Comparison of ENCODE assay signal across 25 mouse cellular contexts in the genomic region with DNA sequence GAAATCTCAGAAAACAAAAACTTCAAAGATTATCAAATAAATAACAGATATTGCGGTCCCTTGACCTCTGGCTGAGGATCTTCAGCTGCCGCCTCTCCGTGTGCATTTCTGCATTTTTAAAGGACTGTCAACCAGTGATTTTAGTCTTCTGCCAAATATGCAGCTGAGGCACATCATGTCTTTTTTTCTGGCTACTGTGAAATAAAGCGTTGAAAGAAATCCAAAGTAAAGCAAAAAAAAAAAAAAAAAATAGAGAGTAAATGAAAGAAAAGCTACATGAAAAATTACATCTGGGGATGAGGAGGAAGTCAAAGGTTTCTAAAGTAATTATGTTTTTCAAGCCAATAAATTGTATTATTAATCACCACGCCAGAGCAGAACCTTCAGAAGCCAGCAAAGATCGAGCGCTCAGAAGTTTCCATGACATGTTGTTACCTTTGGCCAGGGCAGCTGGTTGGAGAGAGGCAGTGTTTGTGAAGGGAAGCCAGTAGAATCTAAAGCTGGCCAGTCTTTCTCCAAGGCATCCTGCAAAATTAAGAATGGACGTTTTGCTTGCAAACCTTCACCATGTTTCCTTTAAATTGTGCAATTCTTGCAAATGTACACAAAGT.
DNase-seq lines count a peak whose midpoint lies in the region; ATAC-seq lines count a peak whose summit lies in the region.
"Had no signal": no experiment of that assay in that cellular context is flagged by ENCODE, and none has a peak within 500 bp of the region (broad histone marks: within the 10 kb centered on the region; RNA-seq: fewer than 3 reads in every experiment).

No protein-coding gene starts in this region.

- no peak overlapping the region for H3K27ac ChIP-seq in intestine, embryonic 16.5 days (ENCODE audit: low read length)
- H3K27ac ChIP-seq in kidney, embryonic 14.5 days (ENCODE audit: low read depth, low read length): no peak overlapping the region; the same call in 1 of the 2 replicates
- H3K27ac ChIP-seq: heart, embryonic 10.5 days; hindbrain, embryonic 10.5 days; left cerebral cortex, adult 2 months; liver, embryonic 13.5 days; lung, embryonic 15.5 days had no signal

- H3K4me3 ChIP-seq in intestine, embryonic 16.5 days (ENCODE audit: low read length): no peak overlapping the region
- H3K4me3 ChIP-seq in kidney, embryonic 14.5 days (ENCODE audit: low read length): no peak overlapping the region
- H3K4me3 ChIP-seq: heart, embryonic 10.5 days; hindbrain, embryonic 10.5 days; left cerebral cortex, adult 2 months; liver, embryonic 13.5 days; lung, embryonic 15.5 days; myocyte had no signal

- DNase-seq in kidney, adult 11 months: peak; percentile 6
- DNase-seq in kidney, adult 18-20 months: no peak
- peak; percentile 9 to 36 for DNase-seq in kidney, postnatal 25 days
- no peak for DNase-seq in c-Kit-positive CD71-positive TER-119-positive erythroid progenitor cells, embryonic 14.5 days (ENCODE audit: low spot score)
- DNase-seq in gastrocnemius, postnatal 14 days: no peak
- DNase-seq in cerebellum, adult 8-10 months: no peak
- DNase-seq: adrenal gland, postnatal 36 days; B cell, adult 2 months; cerebellum, adult 11 months; cerebellum, postnatal 10 days; forebrain, postnatal 0 days; heart, postnatal 10 days; liver, embryonic 13.5 days; lung, postnatal 36 days had no signal

- H3K9ac ChIP-seq in intestine, embryonic 16.5 days (ENCODE audit: low read depth, low read length): no peak overlapping the region
- no peak overlapping the region for H3K9ac ChIP-seq in kidney, embryonic 14.5 days (ENCODE audit: low read depth, low read length)
- H3K9ac ChIP-seq: forebrain, postnatal 0 days; liver, embryonic 13.5 days; lung, embryonic 15.5 days had no signal

- H3K4me1 ChIP-seq in intestine, embryonic 16.5 days (ENCODE audit: control insufficient read depth, insufficient read depth, low read length): no peaks in the 10 kb centered on the region; the same call in 1 of the 2 replicates
- no peaks in the 10 kb centered on the region for H3K4me1 ChIP-seq in kidney, embryonic 14.5 days (ENCODE audit: control insufficient read depth, insufficient read depth, low read length)
- H3K4me1 ChIP-seq: heart, embryonic 10.5 days; hindbrain, embryonic 10.5 days; liver, embryonic 13.5 days; lung, embryonic 15.5 days had no signal

- peak overlapping the region; percentile 38; the same call in 1 of the 2 replicates for H3K4me2 ChIP-seq in intestine, embryonic 16.5 days (ENCODE audit: low read depth, low read length)
- no peak overlapping the region for H3K4me2 ChIP-seq in kidney, embryonic 14.5 days (replicated peaks; ENCODE audit: low read depth, low read length)
- H3K4me2 ChIP-seq: liver, embryonic 13.5 days; lung, embryonic 15.5 days had no signal

- no peaks in the 10 kb centered on the region for H3K9me3 ChIP-seq in intestine, embryonic 16.5 days (ENCODE audit: control insufficient read depth, low read length)
- H3K9me3 ChIP-seq in kidney, embryonic 14.5 days (ENCODE audit: control insufficient read depth, low read length): no peaks in the 10 kb centered on the region
- H3K9me3 ChIP-seq: G1E; heart, embryonic 10.5 days; hindbrain, embryonic 10.5 days; liver, embryonic 13.5 days; lung, embryonic 15.5 days had no signal

- 52% methylated on average over 8 of the region's 8 CpGs for WGBS in intestine, embryonic 16.5 days
- 50% methylated on average over 8 of the region's 8 CpGs for WGBS in kidney, embryonic 14.5 days

- intact Hi-C loops in gastrocnemius, postnatal 14 days (cut with DNase I; ENCODE audit: low total_unique reads): no loop called here

- 0 out of 2 replicates have a peak, but pooled peaks have one; percentile 7 for ATAC-seq in intestine, embryonic 16.5 days
- ATAC-seq in kidney, embryonic 14.5 days (ENCODE audit: low FRiP score, low TSS enrichment): peak; percentile 73; the same call in 1 of the 2 replicates
- ATAC-seq: forebrain, postnatal 0 days; midbrain, embryonic 16.5 days; Patski had no signal

- no peaks in the 10 kb centered on the region for H3K36me3 ChIP-seq in intestine, embryonic 16.5 days (ENCODE audit: control insufficient read depth, insufficient read depth, low read length)
- H3K36me3 ChIP-seq in kidney, embryonic 14.5 days (ENCODE audit: control insufficient read depth, insufficient read depth, low read length): no peaks in the 10 kb centered on the region
- H3K36me3 ChIP-seq: G1E; heart, embryonic 10.5 days; hindbrain, embryonic 10.5 days; liver, embryonic 13.5 days; lung, embryonic 15.5 days had no signal

- no peaks in the 10 kb centered on the region for H3K27me3 ChIP-seq in intestine, embryonic 16.5 days (replicated peaks; ENCODE audit: control insufficient read depth, insufficient read depth, low read length)
- no peaks in the 10 kb centered on the region for H3K27me3 ChIP-seq in kidney, embryonic 14.5 days (ENCODE audit: control insufficient read depth, insufficient read depth, low read length)
- H3K27me3 ChIP-seq: CH12.LX; liver, embryonic 13.5 days; lung, embryonic 15.5 days had no signal

Comparison
In these comparisons a context has a peak if more than half of its experiments do, and no peak if none do; other contexts are left out.
1. DNase-seq: peak in kidney, adult 11 months (single experiment) and kidney, postnatal 25 days (2 of 2); none in kidney, adult 18-20 months (single experiment), c-Kit-positive CD71-positive TER-119-positive erythroid progenitor cells, embryonic 14.5 days (single experiment), gastrocnemius, postnatal 14 days (single experiment) and cerebellum, adult 8-10 months (single experiment).